Mouse (Mus musculus) neural tube, embryonic 12.5 days (tissue): ENCODE results near the gene Lbhd1. TPM values are rescaled to one million over a fixed set of nuclear protein-coding genes. Genes with fewer than 3 reads are reported as not detected.

ENCODE experiments used
- ATAC-seq: fragments of 200-750 bp; cut with Nextera tagmentation; 2 replicates; pipeline ENCODE4 v1.8.0; 2017; ENCODE audit warnings: low read depth, mild to moderate bottlenecking, moderate TSS enrichment, moderate library complexity; ENCODE audit not compliant: low FRiP score
- H3K27ac ChIP-seq: fragments of 300-500 bp; sonication (generic); 2 replicates; pipeline ENCODE4 v1.5.1; 2016
- H3K27me3 ChIP-seq: fragments of 300-500 bp; sonication (generic); replicated peaks from 2 replicates; pipeline ENCODE4 v1.6.1; 2016; ENCODE audit warnings: mild to moderate bottlenecking
- H3K36me3 ChIP-seq: fragments of 300-500 bp; sonication (generic); 2 replicates; pipeline ENCODE4 v1.6.1; 2016; ENCODE audit warnings: mild to moderate bottlenecking
- H3K4me1 ChIP-seq: fragments of 300-500 bp; sonication (generic); 2 replicates; pipeline ENCODE4 v1.6.1; 2016
- H3K4me2 ChIP-seq: fragments of 300-500 bp; sonication (generic); replicated peaks from 2 replicates; pipeline ENCODE4 v1.6.1; 2016; ENCODE audit warnings: mild to moderate bottlenecking
- H3K4me3 ChIP-seq: fragments of 300-500 bp; sonication (generic); 2 replicates; pipeline ENCODE4 v1.5.1; 2016
- H3K9ac ChIP-seq: fragments of 300-500 bp; sonication (generic); 2 replicates; pipeline ENCODE4 v1.6.1; 2016; ENCODE audit warnings: mild to moderate bottlenecking
- H3K9me3 ChIP-seq: fragments of 300-500 bp; sonication (generic); 2 replicates; pipeline ENCODE4 v1.6.1; 2016; ENCODE audit warnings: mild to moderate bottlenecking
- WGBS: fragments of 180-500 bp; shearing (Covaris S2); methylation state at CpG from one replicate; pipeline ENCODE4 v1.1.7; 2016; 5-methylcytosine and 5-hydroxymethylcytosine counted together
- polyA plus RNA-seq: library from polyadenylated mRNA; unstranded; fragments of >200 nt; fragmentation: Nextera tagmentation; extraction: Ambion mirVana; gene quantifications from 2 replicates; pipeline ENCODE4 v1.2.1, GENCODE M21; 2016

The Lbhd1 gene
- polyA plus RNA-seq, 1 experiment from 2014 or later = 89.5 TPM

- Histone ChIP-seq H3K9ac (peak within 1 kb of the TSS; percentile 93), H3K27ac (peak within 1 kb of the TSS; percentile 62), H3K4me3 (peak within 1 kb of the TSS; percentile 94), H3K4me1 (peaks cover 34% of the 10 kb centered on the region), H3K9me3 (no peaks in the 10 kb centered on the region), H3K4me2 (peak within 1 kb of the TSS; percentile 86), H3K27me3 (no peaks in the 10 kb centered on the region), H3K36me3 (peaks cover 30% of the 10 kb centered on the region)
- peak; percentile 99 for ATAC-seq
- under 1% methylated on average over 53 of the region's 53 CpGs for WGBS
These were observed 14.4 kb downstream of the Lbhd1 start, which contains the start of gene Ganab for GRCm38 (mm10) chr19:8897865-8898495. Gene Ganab, plus strand, starts transcription at chr19:8898071.

DNA sequence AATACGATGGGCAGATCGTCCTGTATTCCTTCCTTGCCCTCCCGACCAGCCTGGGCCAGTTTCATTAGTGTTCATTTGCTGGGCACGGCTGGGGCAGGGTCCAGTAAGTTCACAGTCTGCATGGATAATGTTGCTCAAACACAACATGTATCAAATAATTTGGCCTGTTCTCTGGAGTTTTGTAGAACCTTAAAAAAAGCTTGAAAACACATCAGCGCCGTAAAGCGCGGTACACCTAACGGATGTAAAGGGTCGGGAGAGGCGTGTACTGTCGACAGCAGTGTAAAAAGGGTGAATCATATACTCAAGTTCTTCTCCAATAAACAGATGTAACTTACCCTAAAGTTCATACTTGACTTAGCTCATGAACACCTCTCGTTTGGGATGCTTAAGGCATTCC lies 15.0 kb downstream of the Lbhd1 start:
- Histone ChIP-seq H3K9ac (peak overlapping the region; percentile 93), H3K36me3 (peaks cover 35% of the 10 kb centered on the region), H3K4me3 (peak overlapping the region; percentile 94), H3K27me3 (no peaks in the 10 kb centered on the region), H3K4me1 (peaks cover 33% of the 10 kb centered on the region), H3K4me2 (peak overlapping the region; percentile 86), H3K27ac (no peak overlapping the region), H3K9me3 (no peaks in the 10 kb centered on the region)
- ATAC-seq = no peak
- WGBS = 14% methylated on average over 13 of the region's 13 CpGs

- Histone ChIP-seq H3K36me3 (peaks cover 40% of the 10 kb centered on the region), H3K27ac (no peak overlapping the region)
- 69% methylated on average over 3 of the region's 3 CpGs for WGBS
These were observed 15.5 kb downstream of the Lbhd1 start for GRCm38 (mm10) chr19:8899079-8899478.

GRCm38 (mm10) chr19:8903412-8903811 lies 19.9 kb downstream of the Lbhd1 start:
- H3K4me1 ChIP-seq = peaks cover 7% of the 10 kb centered on the region
- H3K9ac ChIP-seq = no peak overlapping the region
- 96% methylated on average over 5 of the region's 5 CpGs for WGBS
- no peak overlapping the region for H3K27ac ChIP-seq
- no peak for ATAC-seq
- no peak overlapping the region for H3K4me3 ChIP-seq
- H3K4me2 ChIP-seq = no peak overlapping the region
- H3K36me3 ChIP-seq = peaks cover 61% of the 10 kb centered on the region
- H3K9me3 ChIP-seq = no peaks in the 10 kb centered on the region
- H3K27me3 ChIP-seq = no peaks in the 10 kb centered on the region

More at GRCm38 (mm10) chr19:8899079-8899478, 15.5 kb downstream of the Lbhd1 start:
- H3K4me2 ChIP-seq = peak overlapping the region; percentile 86
- H3K27me3 ChIP-seq = no peaks in the 10 kb centered on the region
- peaks cover 28% of the 10 kb centered on the region for H3K4me1 ChIP-seq
- peak overlapping the region; percentile 93; the same call in 1 of the 2 replicates for H3K9ac ChIP-seq
- H3K4me3 ChIP-seq = peak overlapping the region; percentile 94
- no peaks in the 10 kb centered on the region for H3K9me3 ChIP-seq
- no peak for ATAC-seq

DNA sequence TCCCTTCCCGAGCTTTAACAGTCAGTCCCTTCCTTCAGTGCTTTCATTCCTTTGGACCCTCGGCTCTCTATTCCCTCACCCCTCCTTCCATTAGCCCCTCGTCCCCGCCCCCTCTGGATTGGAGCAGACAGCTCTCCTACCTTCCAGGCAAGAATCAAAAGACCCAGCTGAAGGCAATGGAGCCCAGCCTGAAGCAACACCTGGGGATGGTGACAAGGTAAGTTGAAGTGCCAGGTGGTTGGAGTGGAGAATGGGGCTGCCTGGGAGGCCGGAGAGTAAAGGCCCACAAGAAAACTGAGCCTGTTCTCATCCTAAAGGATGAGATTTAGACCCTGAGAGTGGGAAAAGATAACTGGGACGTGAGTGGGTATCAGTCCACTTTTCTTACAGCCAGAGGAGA lies 25.0 kb downstream of the Lbhd1 start:
- Histone ChIP-seq H3K27me3 (no peaks in the 10 kb centered on the region), H3K9me3 (no peaks in the 10 kb centered on the region), H3K4me1 (no peaks in the 10 kb centered on the region), H3K4me2 (no peak overlapping the region), H3K27ac (no peak overlapping the region), H3K36me3 (peaks cover 97% of the 10 kb centered on the region), H3K4me3 (no peak overlapping the region), H3K9ac (no peak overlapping the region)
- ATAC-seq = no peak
- 92% methylated on average over 6 of the region's 6 CpGs for WGBS

DNA sequence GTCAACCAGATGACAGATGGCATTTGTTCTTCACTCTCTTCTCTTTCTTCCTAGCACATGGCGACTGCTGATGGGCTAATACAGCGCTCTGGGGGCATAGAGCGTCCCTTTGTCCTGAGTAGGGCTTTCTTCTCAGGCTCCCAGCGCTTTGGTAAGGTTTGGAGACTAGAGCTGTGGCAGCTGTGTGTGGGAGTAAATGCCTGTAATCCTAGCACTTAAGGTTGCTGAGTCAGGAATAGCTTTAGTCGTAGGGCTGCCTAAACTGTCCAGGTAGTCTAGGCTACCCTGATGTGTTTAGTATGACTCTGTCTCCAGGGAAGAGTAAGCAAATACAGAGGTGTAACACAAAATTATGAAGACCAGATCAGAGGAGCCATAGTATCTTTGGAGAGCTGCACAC lies 28.3 kb downstream of the Lbhd1 start:
- Histone ChIP-seq H3K4me2 (no peak overlapping the region), H3K27ac (no peak overlapping the region), H3K36me3 (peaks cover 100% of the 10 kb centered on the region), H3K27me3 (no peaks in the 10 kb centered on the region), H3K9me3 (no peaks in the 10 kb centered on the region), H3K9ac (no peak overlapping the region), H3K4me3 (no peak overlapping the region), H3K4me1 (no peaks in the 10 kb centered on the region)
- no peak for ATAC-seq
- WGBS = 96% methylated on average over 5 of the region's 5 CpGs

DNA sequence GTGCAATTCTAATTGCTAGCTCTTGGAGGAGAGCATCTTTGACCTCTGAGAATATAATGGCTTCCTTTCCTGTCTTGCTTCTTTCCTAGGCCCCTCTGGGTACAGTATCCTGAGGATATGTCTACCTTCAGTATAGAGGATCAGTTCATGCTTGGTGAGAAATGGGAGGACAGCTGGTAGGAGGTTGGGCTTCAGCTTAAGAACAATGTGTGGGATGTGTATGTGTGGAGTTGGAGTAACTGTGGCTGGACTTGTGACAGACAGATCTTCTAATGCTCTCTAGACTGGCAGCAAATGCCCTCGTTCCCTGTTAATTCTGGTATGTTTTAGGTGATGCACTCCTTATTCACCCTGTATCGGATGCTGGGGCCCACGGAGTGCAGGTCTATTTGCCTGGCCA lies 30.7 kb downstream of the Lbhd1 start:
- 94% methylated on average over 3 of the region's 3 CpGs for WGBS
- H3K9me3 ChIP-seq = no peaks in the 10 kb centered on the region
- H3K36me3 ChIP-seq = peaks cover 79% of the 10 kb centered on the region
- no peaks in the 10 kb centered on the region for H3K27me3 ChIP-seq
- ATAC-seq = no peak
- H3K4me2 ChIP-seq = no peak overlapping the region
- H3K9ac ChIP-seq = no peak overlapping the region
- H3K4me3 ChIP-seq = no peak overlapping the region
- no peaks in the 10 kb centered on the region for H3K4me1 ChIP-seq
- no peak overlapping the region for H3K27ac ChIP-seq

GRCm38 (mm10) chr19:8919000-8919399 lies 35.5 kb downstream of the Lbhd1 start:
- H3K4me1 ChIP-seq = peaks cover 13% of the 10 kb centered on the region
- no peak for ATAC-seq
- no peak overlapping the region for H3K4me2 ChIP-seq
- WGBS = 95% methylated on average over 3 of the region's 3 CpGs
- H3K36me3 ChIP-seq = peaks cover 34% of the 10 kb centered on the region
- H3K9ac ChIP-seq = no peak overlapping the region
- H3K27me3 ChIP-seq = no peaks in the 10 kb centered on the region
- no peak overlapping the region for H3K4me3 ChIP-seq
- H3K9me3 ChIP-seq = no peaks in the 10 kb centered on the region
- no peak overlapping the region for H3K27ac ChIP-seq

DNA sequence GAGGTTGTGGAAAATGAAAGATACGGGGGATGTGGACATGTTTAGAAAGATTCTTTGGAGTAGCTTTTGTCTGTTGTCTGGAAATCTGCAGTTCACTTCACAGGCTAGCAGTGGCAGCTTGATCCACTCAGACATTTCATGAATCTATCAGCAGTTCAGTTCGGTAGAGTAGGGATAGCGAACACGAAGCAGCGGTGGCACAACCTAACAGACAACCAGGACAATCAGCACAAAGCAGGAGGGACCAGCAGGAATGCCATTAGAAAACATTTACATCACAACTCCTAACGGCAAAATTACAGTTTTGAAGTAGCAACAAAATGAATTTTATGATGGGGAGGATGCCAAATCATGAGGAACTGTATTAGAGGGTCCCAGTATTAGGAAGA lies 36.1 kb downstream of the Lbhd1 start:
- Histone ChIP-seq H3K36me3 (peaks cover 28% of the 10 kb centered on the region), H3K27me3 (no peaks in the 10 kb centered on the region), H3K9me3 (no peaks in the 10 kb centered on the region), H3K4me3 (peak overlapping the region; percentile 83), H3K4me2 (peak overlapping the region; percentile 71), H3K27ac (0 out of 2 replicates have a peak overlapping the region, but pooled peaks have one; percentile 75), H3K4me1 (peaks cover 13% of the 10 kb centered on the region), H3K9ac (no peak overlapping the region; the same call in 1 of the 2 replicates)
- 54% methylated on average over 6 of the region's 6 CpGs for WGBS
- no peak for ATAC-seq

GRCm38 (mm10) chr19:8920073-8920736 lies 36.7 kb downstream of the Lbhd1 start, which contains the start of gene B3gat3:
Gene B3gat3, plus strand, starts transcription at chr19:8920374.
- H3K4me1 ChIP-seq = peaks cover 13% of the 10 kb centered on the region
- no peaks in the 10 kb centered on the region for H3K27me3 ChIP-seq
- peak within 1 kb of the TSS; percentile 75 for H3K27ac ChIP-seq
- H3K9me3 ChIP-seq = no peaks in the 10 kb centered on the region
- peak within 1 kb of the TSS; percentile 71 for H3K4me2 ChIP-seq
- ATAC-seq = peak; percentile 97
- H3K36me3 ChIP-seq = peaks cover 22% of the 10 kb centered on the region
- 2% methylated on average over 50 of the region's 50 CpGs for WGBS
- H3K4me3 ChIP-seq = peak within 1 kb of the TSS; percentile 83
- H3K9ac ChIP-seq = peak within 1 kb of the TSS; percentile 81

GRCm38 (mm10) chr19:8920836-8921291 lies 37.3 kb downstream of the Lbhd1 start:
- no peak for ATAC-seq

GRCm38 (mm10) chr19:8921741-8922140 lies 38.2 kb downstream of the Lbhd1 start:
- peaks cover 13% of the 10 kb centered on the region for H3K4me1 ChIP-seq
- H3K9ac ChIP-seq = 0 out of 2 replicates have a peak overlapping the region, but pooled peaks have one; percentile 81
- ATAC-seq = no peak
- H3K36me3 ChIP-seq = peaks cover 21% of the 10 kb centered on the region
- 86% methylated on average over 9 of the region's 9 CpGs for WGBS
- no peak overlapping the region for H3K27ac ChIP-seq
- H3K9me3 ChIP-seq = no peaks in the 10 kb centered on the region
- H3K27me3 ChIP-seq = no peaks in the 10 kb centered on the region
- H3K4me2 ChIP-seq = peak overlapping the region; percentile 71
- 0 out of 2 replicates have a peak overlapping the region, but pooled peaks have one; percentile 3 for H3K4me3 ChIP-seq

More at GRCm38 (mm10) chr19:8920836-8921291, 37.3 kb downstream of the Lbhd1 start:
- peak overlapping the region; percentile 75 for H3K27ac ChIP-seq
- peaks cover 13% of the 10 kb centered on the region for H3K4me1 ChIP-seq
- peaks cover 21% of the 10 kb centered on the region for H3K36me3 ChIP-seq
- WGBS = 4% methylated on average over 6 of the region's 6 CpGs
- no peaks in the 10 kb centered on the region for H3K9me3 ChIP-seq
- H3K9ac ChIP-seq = peak overlapping the region; percentile 81
- H3K4me3 ChIP-seq = peak overlapping the region; percentile 83
- H3K27me3 ChIP-seq = no peaks in the 10 kb centered on the region
- H3K4me2 ChIP-seq = peak overlapping the region; percentile 71
